Mouse (Mus musculus): ENCODE data around the gene Tgfbr3l.

DNA sequence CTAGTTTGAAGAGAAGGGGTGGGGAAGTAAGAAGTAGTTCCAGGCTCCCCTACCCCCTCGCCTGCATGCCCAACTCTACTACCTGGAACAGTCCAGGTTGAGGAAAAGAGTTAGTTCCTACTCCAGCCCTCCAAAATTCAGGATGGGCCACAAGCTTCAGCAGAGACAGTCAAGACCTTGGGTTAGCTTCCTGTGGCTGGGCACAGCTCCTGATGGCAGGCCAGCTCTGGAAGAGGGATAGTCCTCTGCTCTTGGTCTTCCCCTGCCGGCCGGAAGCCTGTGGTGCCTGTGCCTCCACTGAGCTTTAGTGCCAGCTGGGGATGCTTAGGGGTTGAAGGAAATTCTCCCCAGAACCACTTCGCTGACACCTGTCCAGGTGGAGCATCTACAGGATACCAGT lies 21.7 kb upstream of the Tgfbr3l start:
- TF ChIP-seq CTCF (conservative IDR thresholded peaks at IDR 0.05; ENCODE audit: low read length) (no peak), NANOG (IDR thresholded peaks at IDR 0.05; ENCODE audit: borderline replicate concordance, low read length) (no peak)
